Mouse (Mus musculus) spleen, adult 2 months (tissue): ENCODE measurements around the gene Maml3.

Experiments used
- CTCF ChIP-seq: fragments of 200-500 bp; IDR thresholded peaks from 2 replicates; pipeline ENCODE4 v1.5.1; 2011; ENCODE audit warnings: mild to moderate bottlenecking, inconsistent platforms; ENCODE audit not compliant: insufficient read depth, insufficient read length, insufficient replicate concordance; ENCODE audit errors: extremely low read depth
- POLR2A ChIP-seq: fragments of 200-500 bp; IDR thresholded peaks from 2 replicates; pipeline ENCODE4 v1.6.1; 2011; ENCODE audit warnings: low read depth, low read length, inconsistent platforms

DNA sequence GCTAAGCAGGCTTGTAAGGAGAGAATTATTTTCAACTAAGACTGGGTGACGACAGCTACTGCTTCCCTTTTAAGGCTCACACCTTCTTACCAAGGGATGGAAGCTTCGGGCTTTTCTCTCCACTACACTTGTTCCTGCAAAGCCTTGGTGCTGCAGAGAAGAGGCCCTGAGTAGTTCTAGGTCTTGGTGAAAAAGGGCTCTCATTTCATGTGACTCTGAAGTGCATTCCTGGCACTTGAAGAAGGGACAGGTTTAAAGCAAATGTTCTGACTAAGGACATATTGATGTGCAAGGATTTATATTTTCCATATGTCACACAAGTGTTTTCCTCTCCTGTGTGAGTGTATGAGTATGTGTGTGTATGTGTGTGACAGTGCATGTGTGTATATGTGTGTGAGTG is 134.4 kb downstream of the Maml3 start:
- TF ChIP-seq POLR2A: no peak
- no peak for TF ChIP-seq CTCF
